Mouse (Mus musculus) bone marrow macrophage, adult 2 months (primary cell): ENCODE results near the gene Gbx1.

Source experiments
- CTCF ChIP-seq: IDR thresholded peaks from 2 replicates; pipeline ENCODE4 v1.5.1; 2012; ENCODE audit warnings: low read depth, mild to moderate bottlenecking, low read length, moderate library complexity
- POLR2A ChIP-seq: IDR thresholded peaks from 2 replicates; pipeline ENCODE4 v1.6.1; 2012; ENCODE audit warnings: mild to moderate bottlenecking, low read depth, low read length, borderline replicate concordance

- TF ChIP-seq CTCF, result no peak
- TF ChIP-seq POLR2A, result no peak
These were observed 29.5 kb downstream of the Gbx1 start for GRCm38 (mm10) chr5:24497526-24497925.
